ENCODE assay signal across 8 mouse cellular contexts in the genomic region with DNA sequence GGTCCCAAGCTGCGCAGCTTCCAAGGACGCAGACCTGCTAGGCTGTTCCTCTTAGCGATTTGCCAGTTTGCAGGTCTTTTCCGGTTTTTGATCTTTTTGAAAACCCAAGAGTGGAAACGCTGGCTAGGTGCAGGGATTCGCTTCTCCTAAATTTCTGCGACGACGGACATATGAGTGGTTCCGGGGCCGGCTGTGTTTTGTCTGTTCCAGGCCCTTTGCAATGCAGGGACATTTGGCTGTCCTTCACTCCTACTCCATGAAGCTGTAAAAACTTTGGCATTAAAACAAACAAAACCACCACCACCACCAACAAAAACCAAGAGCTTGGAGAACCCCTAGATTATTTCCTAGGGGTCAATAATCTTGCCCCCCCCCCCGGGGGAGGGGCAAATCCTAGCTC. TPM values are rescaled to one million over a fixed set of nuclear protein-coding genes. Genes with fewer than 3 reads are reported as not detected.
DNase-seq lines count a peak whose midpoint lies in the region; ATAC-seq lines count a peak whose summit lies in the region.

No protein-coding gene starts in this region.

- ATAC-seq in kidney, embryonic 16.5 days (ENCODE audit: low FRiP score, low TSS enrichment) = no peak; the same call in 1 of the 2 replicates
- no peak for ATAC-seq in embryonic facial prominence, embryonic 15.5 days (ENCODE audit: insufficient number of reproducible peaks, low FRiP score, low TSS enrichment, low read depth)
- no peak for ATAC-seq in limb, embryonic 12.5 days (ENCODE audit: insufficient number of reproducible peaks, insufficient read depth, low FRiP score, low TSS enrichment, low read depth)
- ATAC-seq in neural tube, embryonic 14.5 days (ENCODE audit: low read depth) = no peak
- no peak for ATAC-seq in erythroid progenitor cell, adult 5-6 weeks (replicated peaks; ENCODE audit: low FRiP score, poor library complexity, severe bottlenecking)

- peak overlapping the region; percentile 99 for H3K9ac ChIP-seq in kidney, embryonic 16.5 days (replicated peaks; ENCODE audit: low read length)
- peak overlapping the region; percentile 82; the same call in 1 of the 2 replicates for H3K9ac ChIP-seq in embryonic facial prominence, embryonic 15.5 days
- H3K9ac ChIP-seq in limb, embryonic 12.5 days (replicated peaks) = peak overlapping the region; percentile 96
- peak overlapping the region; percentile 96 for H3K9ac ChIP-seq in neural tube, embryonic 14.5 days (replicated peaks; ENCODE audit: low read depth, low read length)

- peak overlapping the region; percentile 100 for H3K27ac ChIP-seq in kidney, embryonic 16.5 days (ENCODE audit: low read length)
- H3K27ac ChIP-seq in embryonic facial prominence, embryonic 15.5 days (replicated peaks) = peak overlapping the region; percentile 99
- peak overlapping the region; percentile 100 for H3K27ac ChIP-seq in limb, embryonic 12.5 days
- H3K27ac ChIP-seq in neural tube, embryonic 14.5 days (ENCODE audit: low read depth, low read length) = peak overlapping the region; percentile 98

- peak overlapping the region; percentile 92 for H3K4me3 ChIP-seq in kidney, embryonic 16.5 days (ENCODE audit: low read length)
- H3K4me3 ChIP-seq in embryonic facial prominence, embryonic 15.5 days (replicated peaks) = peak overlapping the region; percentile 70
- H3K4me3 ChIP-seq in limb, embryonic 12.5 days (replicated peaks) = peak overlapping the region; percentile 88
- H3K4me3 ChIP-seq in neural tube, embryonic 14.5 days (ENCODE audit: low read depth, low read length) = peak overlapping the region; percentile 86

- 2% methylated on average over 12 of the region's 12 CpGs for WGBS in kidney, embryonic 16.5 days
- WGBS in embryonic facial prominence, embryonic 15.5 days = under 1% methylated on average over 12 of the region's 12 CpGs
- 1% methylated on average over 12 of the region's 12 CpGs for WGBS in limb, embryonic 12.5 days
- WGBS in neural tube, embryonic 14.5 days = under 1% methylated on average over 12 of the region's 12 CpGs

- no peaks in the 10 kb centered on the region for H3K9me3 ChIP-seq in kidney, embryonic 16.5 days (ENCODE audit: low read length)
- H3K9me3 ChIP-seq in embryonic facial prominence, embryonic 15.5 days (replicated peaks) = no peaks in the 10 kb centered on the region
- H3K9me3 ChIP-seq in limb, embryonic 12.5 days = no peaks in the 10 kb centered on the region
- H3K9me3 ChIP-seq in neural tube, embryonic 14.5 days (ENCODE audit: control insufficient read depth, low read length) = no peaks in the 10 kb centered on the region

- H3K27me3 ChIP-seq in kidney, embryonic 16.5 days (ENCODE audit: insufficient read depth, low read length) = no peaks in the 10 kb centered on the region
- no peaks in the 10 kb centered on the region for H3K27me3 ChIP-seq in embryonic facial prominence, embryonic 15.5 days
- H3K27me3 ChIP-seq in limb, embryonic 12.5 days = no peaks in the 10 kb centered on the region
- H3K27me3 ChIP-seq in neural tube, embryonic 14.5 days (ENCODE audit: control insufficient read depth, insufficient read depth, low read length) = no peaks in the 10 kb centered on the region

- no peak for DNase-seq in kidney, adult 9 months
- DNase-seq in Muller cell, postnatal 12 days (ENCODE audit: inconsistent ontology term) = no peak
- DNase-seq in cerebellum, postnatal 25 days = no peak

- peaks cover 28% of the 10 kb centered on the region for H3K36me3 ChIP-seq in kidney, embryonic 16.5 days (ENCODE audit: insufficient read depth, low read length)
- peaks cover 30% of the 10 kb centered on the region for H3K36me3 ChIP-seq in embryonic facial prominence, embryonic 15.5 days
- peaks cover 32% of the 10 kb centered on the region for H3K36me3 ChIP-seq in limb, embryonic 12.5 days
- peaks cover 9% of the 10 kb centered on the region; the same call in 1 of the 2 replicates for H3K36me3 ChIP-seq in neural tube, embryonic 14.5 days (ENCODE audit: control insufficient read depth, insufficient read depth, low read length)

- H3K4me2 ChIP-seq in kidney, embryonic 16.5 days (replicated peaks; ENCODE audit: low read depth, low read length) = peak overlapping the region; percentile 75
- H3K4me2 ChIP-seq in embryonic facial prominence, embryonic 15.5 days (replicated peaks) = peak overlapping the region; percentile 78
- peak overlapping the region; percentile 85 for H3K4me2 ChIP-seq in limb, embryonic 12.5 days
- peak overlapping the region; percentile 56 for H3K4me2 ChIP-seq in neural tube, embryonic 14.5 days (ENCODE audit: low read depth, low read length)

- H3K4me1 ChIP-seq in kidney, embryonic 16.5 days (ENCODE audit: insufficient read depth, low read length) = peaks cover 31% of the 10 kb centered on the region
- peaks cover 40% of the 10 kb centered on the region for H3K4me1 ChIP-seq in embryonic facial prominence, embryonic 15.5 days
- H3K4me1 ChIP-seq in limb, embryonic 12.5 days (replicated peaks) = peaks cover 42% of the 10 kb centered on the region
- H3K4me1 ChIP-seq in neural tube, embryonic 14.5 days (ENCODE audit: control insufficient read depth, insufficient read depth, low read length) = peaks cover 15% of the 10 kb centered on the region

RNA-seq across cellular contexts. Expression of a gene that starts 0.5 kb away (rescaled TPM):
- polyA plus RNA-seq in kidney, embryonic 16.5 days (2015; fragmentation: Nextera tagmentation; extraction: Ambion mirVana) = 84.8 and 94.7 TPM in 2 replicates
- polyA plus RNA-seq in embryonic facial prominence, embryonic 15.5 days (2015; fragmentation: Nextera tagmentation; extraction: Ambion mirVana) = 144 and 152 TPM in 2 replicates
- 85.7 and 94.9 TPM in 2 replicates for polyA plus RNA-seq in limb, embryonic 12.5 days (2016; fragmentation: Nextera tagmentation; extraction: Ambion mirVana)
- polyA plus RNA-seq in neural tube, embryonic 14.5 days (2014; fragmentation: Nextera tagmentation; extraction: Ambion mirVana) = 61.9 and 62.7 TPM in 2 replicates
- total RNA-seq in erythroid progenitor cell, adult 5-6 weeks (2015; ENCODE audit: low replicate concordance) = 22.6 and 25.6 TPM in 2 replicates
- total RNA-seq in erythroid progenitor cell, adult 5-6 weeks (2017; ENCODE audit: low replicate concordance) = 12.5 and 16.0 TPM in 2 replicates
